Mouse (Mus musculus) limb, embryonic 12.5 days (tissue): ENCODE data around the gene Rbmx. TPM values are rescaled to one million over a fixed set of nuclear protein-coding genes. Genes with fewer than 3 reads are reported as not detected.
A peak's percentile ranks its signal among the peaks of the same experiment; 100 is the strongest.

Source experiments
- ATAC-seq: fragments of 200-750 bp; cut with Nextera tagmentation; 2 replicates; pipeline ENCODE4 v1.8.0; 2017; ENCODE audit warnings: low read depth, moderate TSS enrichment; ENCODE audit not compliant: insufficient number of reproducible peaks, insufficient read depth, low FRiP score, low TSS enrichment
- H3K27ac ChIP-seq: fragments of 300-500 bp; sonication (generic); 2 replicates; pipeline ENCODE4 v1.5.1; 2016; ENCODE audit warnings: mild to moderate bottlenecking, moderate library complexity
- H3K27me3 ChIP-seq: fragments of 300-500 bp; sonication (generic); 2 replicates; pipeline ENCODE4 v1.6.1; 2016; ENCODE audit warnings: mild to moderate bottlenecking, moderate library complexity
- H3K36me3 ChIP-seq: fragments of 300-500 bp; sonication (generic); 2 replicates; pipeline ENCODE4 v1.6.1; 2016; ENCODE audit warnings: mild to moderate bottlenecking, moderate library complexity
- H3K4me1 ChIP-seq: fragments of 300-500 bp; sonication (generic); replicated peaks from 2 replicates; pipeline ENCODE4 v1.6.1; 2016
- H3K4me2 ChIP-seq: fragments of 300-500 bp; sonication (generic); 2 replicates; pipeline ENCODE4 v1.6.1; 2016; ENCODE audit warnings: mild to moderate bottlenecking, moderate library complexity
- H3K4me3 ChIP-seq: fragments of 300-500 bp; sonication (generic); replicated peaks from 2 replicates; pipeline ENCODE4 v1.5.1; 2016; ENCODE audit warnings: mild to moderate bottlenecking
- H3K9ac ChIP-seq: fragments of 300-500 bp; sonication (generic); replicated peaks from 2 replicates; pipeline ENCODE4 v1.6.1; 2016; ENCODE audit warnings: mild to moderate bottlenecking, moderate library complexity
- H3K9me3 ChIP-seq: fragments of 300-500 bp; sonication (generic); 2 replicates; pipeline ENCODE4 v1.6.1; 2016; ENCODE audit warnings: mild to moderate bottlenecking, moderate library complexity
- whole genome bisulfite sequencing: fragments of 180-500 bp; shearing (Covaris S2); methylation state at CpG from one replicate; pipeline ENCODE4 v1.1.7; 2016; 5-methylcytosine and 5-hydroxymethylcytosine counted together
- polyA plus RNA-seq: library from polyadenylated mRNA; unstranded; fragments of >200 nt; fragmentation: Nextera tagmentation; extraction: Ambion mirVana; gene quantifications from 2 replicates; pipeline ENCODE4 v1.2.1, GENCODE M21; 2016

Gene Rbmx
- 203 and 210 TPM in 2 replicates for polyA plus RNA-seq

DNA sequence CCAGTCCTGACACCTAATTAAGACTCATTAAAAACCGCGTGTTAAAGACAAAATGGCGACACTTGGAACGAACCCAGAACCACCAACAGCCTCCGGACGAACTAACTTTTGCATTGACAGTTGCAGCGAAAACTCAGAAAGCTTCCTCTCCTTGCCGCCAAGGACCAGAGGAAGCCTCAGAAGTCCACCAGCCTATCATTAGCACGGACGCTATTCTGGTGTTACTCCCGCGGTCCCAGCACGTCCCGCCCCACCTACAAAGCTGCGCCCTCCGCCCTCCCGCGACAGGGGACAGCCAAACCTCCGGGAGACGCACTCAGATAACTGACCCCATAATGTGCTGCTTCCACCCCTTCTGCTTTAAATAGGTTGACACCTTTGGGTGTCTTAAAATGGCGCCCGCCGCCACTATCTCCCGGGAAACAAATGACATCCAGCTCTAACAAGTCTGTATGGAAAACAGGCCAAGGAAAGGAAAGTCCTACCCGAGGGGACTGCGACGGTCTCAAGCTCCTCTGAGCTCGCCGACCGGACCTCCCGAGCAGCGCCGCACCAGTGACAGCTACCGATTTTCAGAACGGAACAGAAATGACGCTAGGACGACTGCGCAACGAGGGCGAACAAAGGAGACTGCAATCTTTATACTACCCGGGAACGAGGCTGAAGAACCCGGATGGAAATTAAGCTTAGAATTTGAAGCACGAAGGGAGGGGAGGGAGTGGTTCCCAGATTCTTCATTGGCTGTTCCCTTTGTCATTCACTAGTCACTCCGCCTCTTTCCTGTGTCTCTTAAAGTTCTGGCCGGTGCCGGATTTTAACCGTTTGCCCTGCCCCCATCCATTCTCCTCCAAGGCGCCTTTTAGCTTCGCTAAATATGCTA lies at the start of gene Rbmx:
Rbmx (minus strand) TSS at position 670 of the 880 bp plus-strand sequence.
- H3K9ac ChIP-seq: peak within 1 kb of the TSS; percentile 73
- H3K27me3 ChIP-seq: no peaks in the 10 kb centered on the region
- H3K4me1 ChIP-seq: no peaks in the 10 kb centered on the region
- peak within 1 kb of the TSS; percentile 93 for H3K27ac ChIP-seq
- WGBS: 18% methylated on average over 50 of the region's 50 CpGs
- H3K36me3 ChIP-seq: peaks cover 21% of the 10 kb centered on the region
- ATAC-seq: peak; percentile 90
- peak within 1 kb of the TSS; percentile 54 for H3K4me2 ChIP-seq
- H3K4me3 ChIP-seq: peak within 1 kb of the TSS; percentile 56
- H3K9me3 ChIP-seq: no peaks in the 10 kb centered on the region

DNA sequence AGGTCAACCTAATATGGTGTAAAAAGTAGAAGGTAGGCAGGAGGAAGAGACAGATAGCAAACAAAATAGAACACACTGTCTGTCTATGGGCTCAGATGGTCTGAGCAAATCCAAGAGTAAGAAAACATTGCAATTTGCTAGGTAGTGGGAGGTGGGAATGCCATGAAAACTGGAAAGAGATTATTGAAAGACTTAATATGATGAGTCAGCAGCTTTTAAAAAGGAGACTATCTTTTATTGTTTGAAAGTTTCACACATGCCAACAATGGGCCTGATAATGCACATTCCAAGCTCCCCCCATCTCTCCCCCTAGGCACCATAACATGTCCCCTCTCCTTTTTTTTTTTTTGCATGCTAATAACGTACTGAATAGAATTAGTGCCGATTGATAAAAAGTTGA lies 41.1 kb upstream of the Rbmx start:
- no peak overlapping the region for H3K9ac ChIP-seq
- no peaks in the 10 kb centered on the region for H3K4me1 ChIP-seq
- WGBS: 94% methylated on average over 2 of the region's 2 CpGs
- H3K4me3 ChIP-seq: no peak overlapping the region
- no peaks in the 10 kb centered on the region for H3K36me3 ChIP-seq
- no peaks in the 10 kb centered on the region for H3K27me3 ChIP-seq
- no peaks in the 10 kb centered on the region for H3K9me3 ChIP-seq
- ATAC-seq: no peak
- no peak overlapping the region for H3K27ac ChIP-seq
- H3K4me2 ChIP-seq: no peak overlapping the region

DNA sequence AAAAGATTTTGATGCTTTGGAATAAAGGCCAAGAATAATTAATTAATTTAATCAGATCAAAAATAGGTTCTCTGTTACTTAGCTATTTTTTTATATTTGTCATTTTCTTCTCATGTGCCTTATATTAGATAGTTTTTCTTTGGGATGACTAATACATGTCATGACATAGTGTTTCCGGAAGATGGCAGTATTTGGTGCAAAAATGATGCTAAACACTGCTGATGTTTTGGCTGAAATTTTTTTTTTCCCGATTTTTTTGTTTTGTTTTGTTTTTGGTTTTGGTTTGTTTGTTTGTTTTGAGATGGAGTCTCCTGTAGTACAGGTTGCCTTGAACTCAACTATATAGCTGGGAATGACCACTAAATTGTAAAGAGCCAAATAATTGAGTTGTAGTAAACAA lies 38.8 kb upstream of the Rbmx start:
- no peak for ATAC-seq
- Histone ChIP-seq H3K4me2 (no peak overlapping the region), H3K36me3 (no peaks in the 10 kb centered on the region), H3K27me3 (no peaks in the 10 kb centered on the region), H3K27ac (no peak overlapping the region), H3K4me3 (no peak overlapping the region), H3K9me3 (no peaks in the 10 kb centered on the region), H3K9ac (no peak overlapping the region), H3K4me1 (no peaks in the 10 kb centered on the region)
- WGBS: 11% methylated on average over 2 of the region's 2 CpGs

DNA sequence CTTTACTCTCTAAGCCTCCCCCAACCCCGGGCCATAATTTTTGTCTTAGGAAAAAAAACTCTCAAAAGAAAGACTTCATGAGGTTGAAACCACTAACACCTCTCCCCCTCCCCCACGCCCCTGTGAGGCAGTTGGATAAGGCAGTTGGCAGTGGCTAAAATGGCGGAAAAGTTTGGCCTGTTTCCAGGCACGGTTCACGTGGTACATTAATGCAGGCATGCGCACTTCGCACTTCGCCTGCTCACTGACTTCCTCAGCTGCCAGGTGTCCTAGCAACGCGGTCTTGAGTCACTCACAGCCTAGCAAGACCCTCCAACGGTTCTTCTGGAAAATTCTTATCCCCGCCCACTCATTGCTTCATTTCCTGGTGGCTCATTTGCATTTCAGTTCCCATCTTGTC lies 15.9 kb upstream of the Rbmx start, which contains the start of gene Gm364:
Gm364 (plus strand) TSS at position 386 of the 400 bp plus-strand sequence.
- 83% methylated on average over 12 of the region's 12 CpGs for WGBS
- H3K4me3 ChIP-seq: no peak within 1 kb of the TSS
- no peak within 1 kb of the TSS for H3K27ac ChIP-seq
- H3K27me3 ChIP-seq: no peaks in the 10 kb centered on the region
- no peak for ATAC-seq
- H3K9me3 ChIP-seq: no peaks in the 10 kb centered on the region
- no peaks in the 10 kb centered on the region for H3K36me3 ChIP-seq
- H3K4me2 ChIP-seq: no peak within 1 kb of the TSS
- no peak within 1 kb of the TSS for H3K9ac ChIP-seq
- no peaks in the 10 kb centered on the region for H3K4me1 ChIP-seq

DNA sequence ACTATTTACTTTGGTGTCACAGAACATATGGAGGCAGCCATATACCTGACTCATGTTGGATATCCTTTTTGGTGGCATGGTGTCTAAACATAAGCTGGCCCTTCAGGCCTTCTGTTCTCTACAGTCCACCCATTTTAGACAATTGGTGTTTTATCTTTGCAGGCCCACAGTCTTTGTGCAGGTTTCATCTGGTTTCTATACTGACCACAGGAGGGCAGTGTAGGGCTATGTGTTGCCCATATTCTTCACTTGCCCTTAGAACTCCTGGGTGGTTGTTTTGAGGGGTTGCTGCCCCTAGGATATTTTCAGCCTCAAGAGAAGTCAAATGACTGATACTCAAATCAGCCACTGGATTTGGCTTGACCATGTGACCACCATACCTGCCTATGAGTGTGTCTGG lies 10.8 kb upstream of the Rbmx start:
- no peaks in the 10 kb centered on the region for H3K36me3 ChIP-seq
- no peak for ATAC-seq
- no peak overlapping the region for H3K9ac ChIP-seq
- H3K4me1 ChIP-seq: no peaks in the 10 kb centered on the region
- H3K9me3 ChIP-seq: no peaks in the 10 kb centered on the region
- no peaks in the 10 kb centered on the region for H3K27me3 ChIP-seq
- H3K4me3 ChIP-seq: no peak overlapping the region
- H3K27ac ChIP-seq: no peak overlapping the region
- no peak overlapping the region for H3K4me2 ChIP-seq

DNA sequence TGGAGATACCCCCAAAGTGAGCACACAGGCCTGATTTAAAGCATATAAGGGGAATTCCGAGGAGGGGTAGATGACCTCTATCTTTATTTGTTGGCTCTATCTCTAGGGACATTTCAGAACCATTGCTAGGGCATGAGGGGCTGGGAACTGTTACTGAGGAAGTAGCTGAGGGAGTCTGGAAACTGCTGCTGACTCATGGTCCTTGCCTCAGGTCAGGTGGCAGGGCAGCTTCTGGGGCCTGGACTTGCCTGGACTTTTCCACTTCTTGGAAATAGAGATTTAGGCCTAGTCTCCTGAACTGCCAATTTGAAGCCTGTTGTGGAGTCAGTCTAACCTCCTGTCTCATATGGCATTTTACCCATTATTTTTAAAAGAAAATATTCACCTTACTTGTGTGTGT lies 8.6 kb upstream of the Rbmx start:
- H3K27ac ChIP-seq: no peak overlapping the region
- no peak overlapping the region for H3K4me2 ChIP-seq
- no peak overlapping the region for H3K4me3 ChIP-seq
- no peak for ATAC-seq
- H3K27me3 ChIP-seq: no peaks in the 10 kb centered on the region
- no peaks in the 10 kb centered on the region for H3K9me3 ChIP-seq
- no peaks in the 10 kb centered on the region for H3K4me1 ChIP-seq
- WGBS: 81% methylated on average over 1 of the region's 1 CpGs
- no peaks in the 10 kb centered on the region for H3K36me3 ChIP-seq
- H3K9ac ChIP-seq: no peak overlapping the region

DNA sequence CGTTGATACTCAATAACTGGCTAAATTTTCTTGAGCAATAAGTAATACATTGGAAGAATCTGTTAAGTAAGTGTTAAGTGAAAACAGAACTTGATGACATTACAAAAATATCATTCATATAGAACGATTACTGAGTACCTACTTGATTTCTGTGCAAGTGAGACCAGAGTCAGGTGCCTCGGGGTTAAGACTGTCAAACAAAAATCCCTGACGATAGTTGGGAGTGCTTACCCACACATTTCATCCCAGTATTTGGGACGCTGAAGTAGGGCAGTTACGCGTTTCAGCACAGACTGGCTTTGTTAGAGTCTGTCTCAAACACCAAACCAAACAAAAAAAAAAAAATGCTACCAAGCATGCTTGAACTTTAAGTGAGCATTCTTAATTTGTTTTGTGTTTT lies 576 bp upstream of the Rbmx start:
- Histone ChIP-seq H3K4me2 (peak overlapping the region; percentile 28), H3K4me3 (peak overlapping the region; percentile 56), H3K9ac (no peak overlapping the region), H3K36me3 (peaks cover 15% of the 10 kb centered on the region), H3K4me1 (no peaks in the 10 kb centered on the region), H3K27ac (no peak overlapping the region), H3K9me3 (no peaks in the 10 kb centered on the region), H3K27me3 (no peaks in the 10 kb centered on the region)
- no peak for ATAC-seq
- WGBS: 26% methylated on average over 7 of the region's 7 CpGs

DNA sequence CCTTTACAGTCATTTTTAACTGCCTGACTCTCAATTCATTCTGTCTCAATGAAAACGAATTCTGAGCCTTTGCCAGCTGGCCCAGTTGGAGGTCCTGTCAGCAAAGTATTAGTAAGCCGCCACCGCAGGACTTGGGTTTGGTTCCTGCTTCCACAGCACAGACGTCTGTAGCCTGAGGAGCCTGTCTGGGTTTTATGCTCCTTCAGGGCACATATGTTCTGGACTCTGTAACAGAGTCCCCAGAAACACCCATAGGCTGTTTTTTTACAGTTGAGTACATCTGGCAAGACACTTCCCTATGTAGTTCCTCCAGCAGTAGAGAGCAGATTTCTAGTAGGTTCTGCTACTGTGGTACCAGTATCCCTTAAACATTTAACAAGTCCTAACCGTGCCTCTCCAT lies 11.9 kb downstream of the Rbmx start:
- H3K4me3 ChIP-seq: no peak overlapping the region
- no peak overlapping the region for H3K9ac ChIP-seq
- no peaks in the 10 kb centered on the region for H3K9me3 ChIP-seq
- H3K27ac ChIP-seq: no peak overlapping the region
- H3K4me1 ChIP-seq: no peaks in the 10 kb centered on the region
- ATAC-seq: no peak
- 79% methylated on average over 5 of the region's 5 CpGs for WGBS
- no peaks in the 10 kb centered on the region for H3K27me3 ChIP-seq
- H3K36me3 ChIP-seq: peaks cover 81% of the 10 kb centered on the region
- H3K4me2 ChIP-seq: no peak overlapping the region

DNA sequence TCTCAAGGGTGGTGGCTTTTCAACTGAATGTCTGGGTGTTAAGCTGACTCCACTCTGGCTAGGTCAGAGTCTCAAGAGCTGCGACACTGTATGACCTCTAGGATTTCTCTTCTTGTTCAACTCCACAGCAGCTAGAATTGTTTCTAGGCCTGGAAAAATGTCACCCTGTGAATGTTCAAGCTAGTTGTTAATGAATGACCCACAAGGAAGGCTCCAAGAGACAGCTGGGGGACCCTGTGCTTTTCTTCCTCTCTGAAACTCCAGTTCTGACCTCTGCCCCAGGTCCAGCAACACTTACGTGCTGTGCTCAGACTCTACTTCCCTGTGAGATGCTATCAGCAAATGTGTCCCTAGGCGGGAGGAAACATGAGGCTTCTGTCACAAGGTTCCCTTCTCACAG lies 14.3 kb downstream of the Rbmx start:
- 96% methylated on average over 3 of the region's 3 CpGs for WGBS
- H3K9me3 ChIP-seq: no peaks in the 10 kb centered on the region
- no peaks in the 10 kb centered on the region for H3K27me3 ChIP-seq
- no peak overlapping the region for H3K4me3 ChIP-seq
- no peak overlapping the region for H3K27ac ChIP-seq
- no peak overlapping the region for H3K9ac ChIP-seq
- H3K4me2 ChIP-seq: no peak overlapping the region
- peaks cover 58% of the 10 kb centered on the region; the same call in 1 of the 2 replicates for H3K36me3 ChIP-seq
- no peaks in the 10 kb centered on the region for H3K4me1 ChIP-seq
- ATAC-seq: no peak

DNA sequence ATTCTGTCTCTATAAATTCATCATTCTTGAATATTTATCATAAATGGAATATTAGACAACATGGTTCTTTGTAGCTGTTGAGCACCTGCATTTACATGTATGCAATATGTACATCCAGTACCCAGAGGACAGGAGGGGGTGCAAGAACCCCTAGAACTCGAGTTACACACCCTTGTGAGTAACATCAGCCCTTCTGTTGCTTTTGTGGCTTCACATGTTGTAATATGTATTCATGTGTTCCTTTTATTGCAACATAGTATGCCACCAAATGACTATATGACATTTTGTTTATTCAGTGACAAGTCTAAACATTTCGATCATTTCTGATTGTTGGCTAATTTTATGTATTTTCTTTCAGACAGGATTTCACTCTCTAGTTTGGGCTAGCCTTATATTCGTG lies 15.7 kb downstream of the Rbmx start:
- H3K4me1 ChIP-seq: no peaks in the 10 kb centered on the region
- H3K9ac ChIP-seq: no peak overlapping the region
- WGBS: 79% methylated on average over 3 of the region's 3 CpGs
- no peak overlapping the region for H3K27ac ChIP-seq
- H3K27me3 ChIP-seq: no peaks in the 10 kb centered on the region
- H3K36me3 ChIP-seq: peaks cover 48% of the 10 kb centered on the region; the same call in 1 of the 2 replicates
- no peak for ATAC-seq
- no peak overlapping the region for H3K4me2 ChIP-seq
- H3K9me3 ChIP-seq: no peaks in the 10 kb centered on the region
- H3K4me3 ChIP-seq: no peak overlapping the region

DNA sequence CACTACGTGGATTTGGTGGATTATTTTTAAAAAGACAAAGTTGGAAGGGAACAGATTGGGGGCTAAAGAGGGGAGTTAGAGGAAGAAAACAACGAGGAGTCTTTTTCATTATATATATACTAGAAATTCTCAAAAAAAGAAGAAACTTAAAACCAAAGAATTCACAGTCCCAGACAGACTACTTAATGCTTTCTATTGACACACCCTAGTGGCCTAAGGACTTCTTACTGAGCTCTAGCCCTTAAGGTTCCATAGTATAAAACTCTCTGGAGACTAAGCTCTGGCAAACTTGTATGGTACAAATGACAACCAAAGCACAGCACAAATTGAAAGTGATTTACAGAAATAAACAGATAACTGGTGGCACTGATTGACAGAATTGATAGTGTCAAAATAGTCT lies 18.8 kb downstream of the Rbmx start:
- Histone ChIP-seq H3K9me3 (no peaks in the 10 kb centered on the region), H3K9ac (no peak overlapping the region), H3K27ac (no peak overlapping the region), H3K4me2 (no peak overlapping the region), H3K27me3 (no peaks in the 10 kb centered on the region), H3K36me3 (peaks cover 22% of the 10 kb centered on the region; the same call in 1 of the 2 replicates), H3K4me1 (no peaks in the 10 kb centered on the region), H3K4me3 (no peak overlapping the region)
- no peak for ATAC-seq
- 89% methylated on average over 2 of the region's 2 CpGs for WGBS

DNA sequence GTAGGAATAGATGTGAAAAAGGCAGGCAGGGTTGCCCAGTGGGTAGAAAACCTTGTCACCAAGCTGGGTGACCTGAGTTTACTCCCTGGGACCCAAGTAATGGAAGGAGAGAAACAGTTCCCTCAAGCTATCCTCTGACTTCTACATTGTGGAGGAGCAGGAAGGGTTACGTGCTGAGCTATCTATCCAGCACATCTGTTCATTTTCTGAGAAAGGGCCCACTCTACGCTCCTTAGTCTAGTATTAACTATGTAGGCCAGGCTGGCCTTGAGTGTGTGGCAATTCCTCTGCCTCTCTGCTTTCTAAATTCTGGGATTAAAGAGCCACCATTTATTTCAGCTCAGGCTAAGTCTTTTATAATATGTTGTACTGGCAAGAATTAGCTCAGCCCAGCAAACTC lies 19.3 kb downstream of the Rbmx start:
- no peak overlapping the region for H3K9ac ChIP-seq
- H3K27me3 ChIP-seq: no peaks in the 10 kb centered on the region
- H3K4me1 ChIP-seq: no peaks in the 10 kb centered on the region
- H3K9me3 ChIP-seq: no peaks in the 10 kb centered on the region
- ATAC-seq: no peak
- no peak overlapping the region for H3K27ac ChIP-seq
- WGBS: 84% methylated on average over 2 of the region's 2 CpGs
- H3K4me2 ChIP-seq: no peak overlapping the region
- peaks cover 18% of the 10 kb centered on the region; the same call in 1 of the 2 replicates for H3K36me3 ChIP-seq
- H3K4me3 ChIP-seq: no peak overlapping the region
